Mouse (Mus musculus): ENCODE measurements around the gene Olfr73.
"Not testable (repeated sequence)": the region's sequence is repeated elsewhere in the genome, so short reads cannot be mapped to it uniquely, and the experiment has no call there.

Olfr73 gene

DNA sequence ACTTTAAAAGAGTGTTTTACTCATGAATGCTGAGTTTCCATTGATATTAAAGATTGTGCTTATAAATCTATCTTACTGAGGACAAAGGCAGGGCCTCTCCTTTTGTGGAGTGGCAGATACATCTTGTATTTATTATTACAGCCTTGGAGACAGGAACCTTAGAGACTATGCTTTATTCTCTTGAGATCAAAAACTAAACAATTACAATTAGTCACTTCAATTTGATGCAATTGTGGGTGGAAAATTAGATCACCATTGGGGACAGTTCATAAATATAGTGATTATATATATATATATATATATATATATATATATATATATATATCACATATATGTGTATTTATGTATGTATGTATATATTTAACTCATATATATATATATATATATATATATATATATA is at the start of gene Olfr73:
Gene Olfr73, minus strand, starts transcription at position 101 of the 400 bp plus-strand sequence.
- DNase-seq (ENCODE audit: low spot score in 2 of 2), result no peak

DNA sequence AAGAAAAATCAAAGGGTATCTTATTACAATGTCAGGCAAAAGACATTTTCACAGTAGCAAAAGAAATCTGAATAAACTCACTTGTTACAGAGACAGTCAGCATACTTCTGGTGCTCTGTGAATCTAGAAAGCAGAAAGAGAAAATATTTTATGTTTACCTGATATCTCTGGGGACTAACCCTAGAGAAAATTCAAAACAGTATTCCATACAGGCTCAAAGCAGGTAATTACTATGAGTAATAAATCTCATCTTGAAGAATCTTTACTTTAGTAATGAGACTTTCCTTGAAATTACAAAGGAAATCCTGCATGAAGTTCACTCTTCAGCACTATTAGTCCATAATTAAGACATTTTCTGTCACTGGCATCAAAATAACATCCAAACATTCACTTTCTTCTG is 34.2 kb upstream of the Olfr73 start, which contains the start of gene Olfr1163:
Gene Olfr1163, minus strand, starts transcription at position 101 of the 400 bp plus-strand sequence.
- no peak for DNase-seq (ENCODE audit: low spot score in 2 of 2)

DNA sequence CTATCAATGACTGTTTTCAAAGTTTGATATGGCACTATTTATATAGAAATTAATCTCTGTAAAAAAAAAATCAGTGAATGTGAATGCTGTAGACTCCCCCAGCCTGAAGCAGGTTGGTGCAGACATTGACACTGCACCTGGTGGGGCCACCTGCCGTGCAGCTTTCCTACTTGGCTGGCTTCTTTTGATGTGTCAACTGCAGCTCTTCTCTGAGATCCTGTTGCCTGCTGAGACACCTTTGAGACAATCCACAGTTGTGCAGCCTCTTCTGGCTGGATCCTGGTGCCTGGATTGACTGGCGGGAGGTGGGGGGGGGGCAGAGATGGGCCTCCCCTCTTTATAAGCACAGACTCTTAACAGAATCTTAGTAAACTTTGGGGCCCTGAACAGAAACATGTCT is 26.1 kb upstream of the Olfr73 start:
- DNase-seq (ENCODE audit: low spot score in 2 of 2), result no peak

DNA sequence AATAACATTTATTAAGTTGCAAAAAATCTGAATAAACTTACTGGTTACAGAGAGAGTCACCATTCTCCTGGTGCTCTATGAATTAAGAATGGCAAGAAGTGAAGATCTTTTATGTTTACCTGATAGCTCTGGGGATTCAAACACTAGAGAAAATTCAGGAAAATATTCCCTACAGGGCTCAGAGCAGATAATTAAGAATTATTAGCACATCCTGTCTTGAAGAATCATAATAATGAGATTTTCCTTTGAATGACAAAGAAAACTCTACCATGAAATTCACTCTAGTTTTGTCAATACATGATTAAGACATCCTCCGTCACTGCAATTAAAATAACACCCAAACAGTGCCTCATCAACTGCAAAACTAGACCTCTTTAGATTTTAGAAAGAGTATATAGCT is 13.5 kb upstream of the Olfr73 start, which contains the start of gene Olfr1162:
Gene Olfr1162, minus strand, starts transcription at position 101 of the 400 bp plus-strand sequence.
- no peak for DNase-seq (ENCODE audit: low spot score in 2 of 2)

DNA sequence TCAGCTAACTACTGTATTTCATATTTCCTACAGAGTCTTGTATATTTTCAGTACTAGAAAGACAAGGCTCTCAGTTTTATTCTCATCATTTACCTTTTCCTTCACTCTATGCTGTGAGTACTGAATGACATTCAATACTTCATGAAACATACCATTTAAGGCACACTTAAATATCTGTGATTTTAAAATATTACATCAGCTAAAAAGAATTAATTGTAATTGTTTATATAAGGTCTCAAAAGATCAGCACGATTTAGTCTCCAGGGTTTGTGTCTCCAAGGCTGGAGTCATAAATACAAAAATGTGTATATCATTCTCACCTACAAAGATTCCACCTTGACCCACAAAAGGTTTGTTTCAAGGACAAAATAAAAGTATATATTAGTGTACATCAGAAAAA is 15.0 kb downstream of the Olfr73 start, which contains the start of gene Olfr1161:
Gene Olfr1161, plus strand, starts transcription at position 301 of the 400 bp plus-strand sequence.
- DNase-seq (ENCODE audit: low spot score in 2 of 2), result not testable (repeated sequence)

DNA sequence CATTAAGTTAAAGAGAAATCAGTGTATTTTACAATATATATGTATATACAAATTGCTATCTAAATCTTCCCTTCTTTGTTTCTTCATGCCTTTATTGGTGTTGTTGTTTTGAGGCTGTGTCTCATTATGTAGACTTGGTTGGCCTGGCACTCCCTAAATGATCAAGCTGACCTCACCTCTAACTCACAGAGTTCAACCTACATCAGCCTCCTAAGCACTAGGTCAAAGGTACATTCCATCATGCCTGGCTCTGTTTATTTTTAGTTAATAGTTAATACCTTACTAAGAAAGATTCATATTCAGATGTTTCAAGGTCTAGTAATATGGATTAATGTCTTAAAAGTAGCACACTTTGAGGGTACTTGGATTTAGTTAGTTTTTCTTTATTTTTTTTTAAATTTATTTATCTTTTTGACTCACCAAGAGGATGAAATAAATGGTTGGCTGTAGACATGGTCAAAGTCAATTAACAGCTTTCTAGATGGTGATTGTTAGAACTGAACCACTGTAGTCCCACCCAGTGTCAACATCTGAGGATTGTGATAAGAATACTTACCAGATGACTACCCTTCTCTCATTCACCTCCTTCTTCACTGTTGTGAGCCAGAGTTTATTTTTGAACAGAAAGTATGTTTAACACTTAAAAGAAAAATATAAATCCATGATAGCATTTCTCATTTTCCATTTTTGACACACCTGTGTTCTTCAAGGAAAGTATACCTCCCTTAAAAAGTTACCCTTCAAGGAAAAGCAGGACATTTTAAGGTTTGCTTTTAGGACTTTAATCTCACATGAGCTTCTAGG is 29.8 kb downstream of the Olfr73 start, which contains the start of gene Olfr1160:
Gene Olfr1160, minus strand, starts transcription at position 754 of the 804 bp plus-strand sequence.
- DNase-seq (ENCODE audit: low spot score in 2 of 2), result no peak

DNA sequence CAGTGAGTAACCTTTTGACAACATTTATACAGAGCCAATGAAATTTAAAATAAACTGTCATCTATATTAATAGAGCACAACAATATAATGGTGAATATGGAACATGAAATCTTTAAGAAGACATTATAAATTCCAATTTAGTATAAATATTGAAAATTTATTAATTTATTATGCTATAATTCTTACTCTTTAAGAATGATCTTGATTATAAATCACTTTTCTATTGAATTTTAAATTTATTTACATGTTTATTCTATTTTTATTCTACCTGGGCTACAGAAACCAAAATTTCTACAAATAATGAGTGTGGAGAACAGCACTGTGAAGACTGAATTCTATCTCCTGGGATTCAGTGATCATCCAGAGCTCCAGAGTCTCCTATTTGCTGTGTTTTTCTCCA is 47.7 kb downstream of the Olfr73 start, which contains the start of gene Olfr1158:
Gene Olfr1158, plus strand, starts transcription at position 301 of the 400 bp plus-strand sequence.
- DNase-seq (ENCODE audit: low spot score in 2 of 2), result no peak
